Mouse (Mus musculus): ENCODE data around the gene Stfa2l1. TPM values are rescaled to one million over a fixed set of nuclear protein-coding genes. Genes with fewer than 3 reads are reported as not detected.

The Stfa2l1 gene
- not detected for total RNA-seq (2023)

GRCm38 (mm10) chr16:36156402-36156975 lies at the start of gene Stfa2l1:
Stfa2l1 (plus strand) TSS chr16:36156811.

DNA sequence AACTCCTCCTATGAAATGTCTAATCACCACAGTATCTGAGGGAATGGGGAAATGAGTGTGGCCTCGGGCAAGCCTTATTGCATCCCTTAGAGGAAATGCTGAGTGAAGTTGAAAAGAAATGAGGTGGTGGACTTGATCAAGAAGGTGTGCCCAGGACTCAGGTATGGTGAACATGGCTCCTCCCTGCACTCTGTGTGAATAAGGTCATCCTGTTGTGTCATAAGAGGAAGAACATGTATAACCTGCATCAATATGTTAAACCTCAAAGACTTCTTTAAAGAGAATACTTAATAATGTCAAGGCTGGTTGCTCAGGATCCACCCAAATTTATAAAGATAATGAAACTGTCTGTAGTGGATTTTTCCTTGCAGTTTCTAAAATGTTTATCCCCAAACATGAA lies 25.5 kb upstream of the Stfa2l1 start, which contains the start of gene Csta1:
TSS of gene Csta1 (minus strand) at position 101 of the 400 bp plus-strand sequence.

DNA sequence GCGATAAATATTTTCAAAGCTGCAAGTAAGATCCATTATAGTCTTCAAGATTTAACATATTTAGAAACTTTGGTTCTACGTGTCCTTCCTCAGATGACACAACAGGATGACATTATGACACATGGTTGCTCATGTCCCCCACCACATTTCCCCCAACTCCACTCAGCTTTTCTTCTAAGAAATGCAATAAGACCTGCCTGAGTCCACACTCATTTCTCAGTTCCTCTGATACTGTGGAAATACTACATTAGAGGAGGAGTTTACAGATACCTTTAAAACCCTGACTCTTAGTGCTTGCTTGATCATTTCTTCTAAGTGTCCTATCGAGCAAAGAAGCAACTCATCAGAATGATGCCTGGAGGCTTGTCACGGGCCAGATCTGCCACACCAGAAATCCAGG lies 27.3 kb downstream of the Stfa2l1 start, which contains the start of gene Gm5483:
TSS of gene Gm5483 (plus strand) at position 301 of the 400 bp plus-strand sequence.

GRCm38 (mm10) chr16:36209967-36210453 lies 53.4 kb downstream of the Stfa2l1 start, which contains the start of gene Gm5416:
Gm5416 (plus strand) TSS chr16:36210403.

Other genes with a start within 250 kb of the Stfa2l1 start
- 10 to 100 TPM; 56.2 to 60.0 TPM for gene Parp9, start 218.3 kb upstream of the Stfa2l1 start, total RNA-seq (2023)
- gene Dtx3l, start 217.7 kb upstream of the Stfa2l1 start, total RNA-seq (2023): 10 to 100 TPM; 38.5 to 40.0 TPM
- gene Kpna1, start 178.1 kb upstream of the Stfa2l1 start, total RNA-seq (2023): 10 to 100 TPM; 84.8 to 97.9 TPM
- gene Wdr5b, start 115.6 kb upstream of the Stfa2l1 start, total RNA-seq (2023): 10 to 100 TPM; 16.3 to 20.7 TPM
- gene Fam162a, start 85.2 kb upstream of the Stfa2l1 start, total RNA-seq (2023): 10 to 100 TPM; 29.2 to 44.5 TPM
- 10 to 100 TPM; 32.8 to 40.1 TPM for gene Ccdc58, start 85.1 kb upstream of the Stfa2l1 start, total RNA-seq (2023)
- gene Csta1, start 25.6 kb upstream of the Stfa2l1 start, total RNA-seq (2023): not detected
- not detected for gene Gm5483, start 27.4 kb downstream of the Stfa2l1 start, total RNA-seq (2023)
- not detected for gene Gm5416, start 53.6 kb downstream of the Stfa2l1 start, total RNA-seq (2023)
- not detected for gene 2010005H15Rik, start 64.7 kb downstream of the Stfa2l1 start, total RNA-seq (2023)
- gene Stfa1, start 120.1 kb downstream of the Stfa2l1 start, total RNA-seq (2023): not detected
- gene BC117090, start 177.5 kb downstream of the Stfa2l1 start, total RNA-seq (2023): not detected
- not detected for gene BC100530, start 210.9 kb downstream of the Stfa2l1 start, total RNA-seq (2023)

Data from B cell, adult 67 days (primary cell).